Mouse (Mus musculus): ENCODE data around the gene Vamp4.

GRCm38 (mm10) chr1:162570260-162570748 lies at the start of gene Vamp4:
- TF ChIP-seq CHD2 (IDR thresholded peaks at IDR 0.05; ENCODE audit: low read depth, low read length) (no peak), ZNF384 (IDR thresholded peaks at IDR 0.05; ENCODE audit: low read depth, low read length) (no peak)
